Comparison of ENCODE assay signal across 26 mouse cellular contexts in genomic region chr10:19162104-19162503, GRCm38 (mm10).
"Had no signal": no experiment of that assay in that cellular context is flagged by ENCODE, and none has a peak within 500 bp of the region (broad histone marks: within the 10 kb centered on the region; RNA-seq: fewer than 3 reads in every experiment).

No protein-coding gene starts in this region.

- H3K27ac ChIP-seq: gastrocnemius, adult 2 months; heart, adult 2 months; heart, embryonic 13.5 days; heart, embryonic 15.5 days; hindbrain, embryonic 10.5 days; hindbrain, embryonic 12.5 days; hindbrain, embryonic 14.5 days; kidney, embryonic 15.5 days; kidney, postnatal 0 days; limb, embryonic 13.5 days; limb, embryonic 15.5 days; liver, embryonic 12.5 days had no signal

- H3K27me3 ChIP-seq: heart, embryonic 13.5 days; heart, embryonic 15.5 days; hindbrain, embryonic 12.5 days; kidney, embryonic 15.5 days; limb, embryonic 13.5 days; limb, embryonic 15.5 days; liver, embryonic 12.5 days had no signal

- H3K9me3 ChIP-seq: heart, embryonic 13.5 days; heart, embryonic 15.5 days; hindbrain, embryonic 10.5 days; hindbrain, embryonic 12.5 days; kidney, embryonic 15.5 days; limb, embryonic 13.5 days; limb, embryonic 15.5 days; liver, embryonic 12.5 days had no signal

- H3K4me1 ChIP-seq: hindbrain, embryonic 12.5 days; kidney, embryonic 15.5 days; limb, embryonic 13.5 days; limb, embryonic 15.5 days had no signal

- H3K9ac ChIP-seq: heart, embryonic 13.5 days; heart, embryonic 15.5 days; hindbrain, embryonic 12.5 days; hindbrain, embryonic 14.5 days; kidney, embryonic 15.5 days; limb, embryonic 13.5 days; limb, embryonic 15.5 days; liver, embryonic 12.5 days had no signal

- DNase-seq: gastrocnemius, adult 2 months; gastrocnemius, postnatal 10 days; gastrocnemius, postnatal 25 days; heart, adult 2 months; heart, postnatal 4 days; kidney, adult 11 months; kidney, adult 2 months; kidney, adult 9 months; kidney, postnatal 14 days; kidney, postnatal 36 days; layer of hippocampus, adult 9-11 months; layer of hippocampus, postnatal 36 days; left cerebral cortex, postnatal 4 days had no signal

- H3K36me3 ChIP-seq: heart, embryonic 13.5 days; heart, embryonic 15.5 days; hindbrain, embryonic 10.5 days; hindbrain, embryonic 12.5 days; kidney, embryonic 15.5 days; limb, embryonic 13.5 days; limb, embryonic 15.5 days; liver, embryonic 12.5 days had no signal

- ATAC-seq: hindbrain, embryonic 16.5 days; inflammation-experienced regulatory T-cells, adult 6 months; liver, embryonic 12.5 days had no signal

- H3K4me3 ChIP-seq: gastrocnemius, adult 2 months; heart, adult 2 months; heart, embryonic 13.5 days; heart, embryonic 15.5 days; hindbrain, embryonic 10.5 days; hindbrain, embryonic 12.5 days; kidney, embryonic 15.5 days; limb, embryonic 13.5 days; limb, embryonic 15.5 days; liver, embryonic 12.5 days had no signal

- H3K4me2 ChIP-seq: heart, embryonic 11.5 days; heart, embryonic 13.5 days; heart, embryonic 15.5 days; hindbrain, embryonic 12.5 days; hindbrain, embryonic 14.5 days; kidney, embryonic 15.5 days; limb, embryonic 13.5 days; limb, embryonic 15.5 days; liver, embryonic 12.5 days had no signal
